Mouse (Mus musculus): ENCODE data around the gene 1810010D01Rik. TPM values are rescaled to one million over a fixed set of nuclear protein-coding genes. Genes with fewer than 3 reads are reported as not detected.
A peak's percentile ranks its signal among the peaks of the same experiment; 100 is the strongest.

1810010D01Rik gene
- total and polyA plus RNA-seq, 2 experiments from 2014 or later: 0.25 to 1.00 TPM

- H3K9me3 ChIP-seq (ENCODE audit: low read length): no peaks in the 10 kb centered on the region
- no peak overlapping the region for H3K4me2 ChIP-seq (ENCODE audit: low read depth)
- no peak for DNase-seq
- no peak for ATAC-seq
- H3K36me3 ChIP-seq (ENCODE audit: insufficient read depth): no peaks in the 10 kb centered on the region
- TF ChIP-seq CTCF (IDR thresholded peaks at IDR 0.05; ENCODE audit: low read depth): no peak
- WGBS: 83% methylated on average over 4 of the region's 4 CpGs
- no peak overlapping the region for H3K9ac ChIP-seq
- no peaks in the 10 kb centered on the region for H3K27me3 ChIP-seq (ENCODE audit: insufficient read depth, low read length)
- H3K4me3 ChIP-seq (ENCODE audit: low read depth, low read length): no peak overlapping the region
- no peaks in the 10 kb centered on the region; the same call in 1 of the 2 replicates for H3K4me1 ChIP-seq (ENCODE audit: insufficient read depth)
- no peak overlapping the region for H3K27ac ChIP-seq (ENCODE audit: low read depth, low read length)
These were observed 7.6 kb upstream of the 1810010D01Rik start for GRCm38 (mm10) chr7:145215476-145215875.

DNA sequence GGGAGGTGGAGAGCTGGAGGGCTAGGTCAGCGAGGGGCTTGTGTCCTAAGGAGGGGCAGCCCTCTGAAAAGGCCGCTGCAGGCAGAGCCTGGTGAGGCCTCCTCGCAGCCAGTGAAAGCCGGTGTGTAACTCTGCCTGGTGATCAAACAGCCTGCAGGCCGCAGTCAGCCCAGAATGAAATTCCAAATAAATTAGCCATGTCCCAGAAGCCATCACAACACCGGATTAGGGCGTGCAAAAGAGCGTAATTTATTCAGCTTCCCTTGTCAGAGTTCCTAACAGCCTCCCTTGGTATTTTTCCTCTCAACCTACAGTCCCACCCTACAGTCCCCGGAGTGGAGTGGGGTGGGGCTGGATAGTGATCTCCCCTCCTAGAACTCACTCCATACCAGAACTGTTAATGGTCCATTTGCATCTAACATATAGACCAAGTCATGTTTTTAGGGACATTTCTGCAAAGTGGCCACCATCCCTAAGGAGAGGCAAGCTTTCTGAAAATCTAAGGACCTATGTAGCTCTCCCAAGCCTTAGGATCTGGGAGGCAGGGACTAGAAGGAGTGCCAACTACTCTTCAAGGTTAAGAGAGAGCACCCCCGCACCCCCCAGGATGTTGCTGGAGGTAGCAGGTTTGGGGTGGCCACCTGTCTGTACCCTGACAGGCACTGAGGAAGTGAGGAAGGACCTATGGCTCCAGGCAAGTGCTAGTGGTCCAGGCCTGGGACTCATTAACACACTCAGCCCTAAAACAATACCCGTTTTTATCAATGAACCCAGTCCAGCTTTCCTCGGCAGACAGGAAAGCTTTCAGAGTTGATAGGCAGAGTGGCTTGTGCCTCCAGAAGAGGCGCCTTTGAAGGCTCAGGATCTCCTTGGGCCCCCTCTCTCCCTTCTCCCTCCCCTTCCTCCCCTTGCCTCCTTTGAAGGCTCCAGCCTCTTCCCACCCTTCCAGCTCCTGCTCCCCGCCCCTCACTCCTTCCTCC lies 4.1 kb upstream of the 1810010D01Rik start:
- peak; percentile 27 for DNase-seq
- Histone ChIP-seq H3K4me3 (ENCODE audit: low read depth, low read length) (no peak overlapping the region), H3K9me3 (ENCODE audit: low read length) (no peaks in the 10 kb centered on the region), H3K9ac (peak overlapping the region; percentile 39; the same call in 1 of the 2 replicates), H3K27ac (ENCODE audit: low read depth, low read length) (0 out of 2 replicates have a peak overlapping the region, but pooled peaks have one; percentile 40), H3K4me1 (ENCODE audit: insufficient read depth) (no peaks in the 10 kb centered on the region; the same call in 1 of the 2 replicates), H3K4me2 (ENCODE audit: low read depth) (no peak overlapping the region), H3K27me3 (ENCODE audit: insufficient read depth, low read length) (no peaks in the 10 kb centered on the region), H3K36me3 (ENCODE audit: insufficient read depth) (no peaks in the 10 kb centered on the region)
- ATAC-seq: peak; percentile 69
- no peak for TF ChIP-seq CTCF (IDR thresholded peaks at IDR 0.05; ENCODE audit: low read depth)
- 12% methylated on average over 14 of the region's 14 CpGs for WGBS

DNA sequence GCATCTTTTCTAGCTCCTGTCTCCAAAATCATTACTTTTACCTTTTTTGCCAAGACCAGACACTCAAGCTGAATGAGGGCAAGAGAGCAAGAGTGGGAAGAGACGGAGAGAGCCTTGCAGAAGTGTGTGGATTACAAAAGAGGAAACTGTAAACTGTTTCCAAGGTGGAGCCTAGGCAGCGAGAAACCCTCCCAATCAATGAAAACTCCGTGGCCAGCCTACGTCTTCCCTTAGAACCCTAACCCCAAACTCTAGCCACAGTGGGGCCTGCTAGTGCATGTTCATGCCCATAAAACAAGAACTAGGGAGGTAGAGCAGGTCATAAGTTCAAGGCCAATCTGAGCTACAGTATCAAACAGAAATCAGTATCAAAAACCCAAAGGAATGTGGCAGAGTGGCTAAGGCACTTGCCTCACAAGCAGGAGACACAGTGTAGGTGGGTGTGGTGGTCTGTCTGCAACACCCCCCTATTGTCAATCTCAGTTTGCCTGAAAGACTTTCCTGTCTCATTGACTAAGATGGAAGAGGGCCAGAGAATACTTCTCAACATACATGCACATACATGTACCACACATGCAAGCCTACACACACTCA lies 2.7 kb upstream of the 1810010D01Rik start:
- ATAC-seq (no peak), DNase-seq (no peak)
- H3K9me3 ChIP-seq (ENCODE audit: low read length): no peaks in the 10 kb centered on the region
- no peaks in the 10 kb centered on the region for H3K27me3 ChIP-seq (ENCODE audit: insufficient read depth, low read length)
- no peak overlapping the region for H3K4me2 ChIP-seq (ENCODE audit: low read depth)
- no peak overlapping the region for H3K9ac ChIP-seq
- TF ChIP-seq CTCF (IDR thresholded peaks at IDR 0.05; ENCODE audit: low read depth): no peak
- no peaks in the 10 kb centered on the region for H3K36me3 ChIP-seq (ENCODE audit: insufficient read depth)
- WGBS: 78% methylated on average over 4 of the region's 4 CpGs
- no peaks in the 10 kb centered on the region; the same call in 1 of the 2 replicates for H3K4me1 ChIP-seq (ENCODE audit: insufficient read depth)
- H3K27ac ChIP-seq (ENCODE audit: low read depth, low read length): no peak overlapping the region
- H3K4me3 ChIP-seq (ENCODE audit: low read depth, low read length): no peak overlapping the region

GRCm38 (mm10) chr7:145206801-145207200 lies 1.1 kb downstream of the 1810010D01Rik start:
- DNase-seq (peak; percentile 19), ATAC-seq (no peak)
- Histone ChIP-seq H3K4me3 (ENCODE audit: low read depth, low read length) (no peak overlapping the region), H3K4me1 (ENCODE audit: insufficient read depth) (no peaks in the 10 kb centered on the region; the same call in 1 of the 2 replicates), H3K4me2 (ENCODE audit: low read depth) (0 out of 2 replicates have a peak overlapping the region, but pooled peaks have one; percentile 34), H3K9ac (peak overlapping the region; percentile 53), H3K27me3 (ENCODE audit: insufficient read depth, low read length) (no peaks in the 10 kb centered on the region), H3K9me3 (ENCODE audit: low read length) (no peaks in the 10 kb centered on the region), H3K27ac (ENCODE audit: low read depth, low read length) (peak overlapping the region; percentile 78), H3K36me3 (ENCODE audit: insufficient read depth) (no peaks in the 10 kb centered on the region)
- no peak for TF ChIP-seq CTCF (IDR thresholded peaks at IDR 0.05; ENCODE audit: low read depth)
- WGBS: 31% methylated on average over 6 of the region's 6 CpGs

DNA sequence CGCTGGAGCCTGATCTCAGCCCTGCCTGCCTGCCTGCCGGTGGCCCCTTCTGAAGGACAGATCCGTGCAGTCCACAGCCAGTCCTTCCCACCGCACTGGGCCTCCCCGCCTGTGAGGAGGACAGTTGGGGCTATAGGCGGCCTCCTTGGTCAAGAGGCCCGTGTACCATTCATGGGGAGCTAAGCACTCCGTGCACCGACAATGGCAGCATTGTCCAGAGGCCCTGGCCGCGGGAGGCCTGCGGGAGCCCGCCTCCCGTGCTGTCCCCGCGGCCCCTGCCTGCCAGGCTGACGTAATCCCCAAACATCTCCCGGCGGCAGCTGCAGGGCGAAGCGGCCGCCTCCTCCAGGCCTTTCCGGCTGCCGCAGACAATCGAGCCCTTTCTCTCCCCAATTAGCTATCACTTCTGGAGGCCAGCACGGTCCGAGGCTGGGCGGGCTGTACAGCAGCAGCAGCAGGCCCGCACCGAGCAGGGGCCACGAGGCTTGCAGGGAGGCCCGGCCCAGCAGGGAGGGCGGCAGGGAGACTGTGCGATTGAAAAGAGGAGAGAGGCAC lies 1.8 kb downstream of the 1810010D01Rik start:
- Histone ChIP-seq H3K4me1 (ENCODE audit: insufficient read depth) (no peaks in the 10 kb centered on the region), H3K4me2 (ENCODE audit: low read depth) (peak overlapping the region; percentile 34), H3K9ac (peak overlapping the region; percentile 53), H3K27ac (ENCODE audit: low read depth, low read length) (peak overlapping the region; percentile 78), H3K9me3 (ENCODE audit: low read length) (no peaks in the 10 kb centered on the region), H3K4me3 (ENCODE audit: low read depth, low read length) (peak overlapping the region; percentile 9; the same call in 1 of the 2 replicates), H3K36me3 (ENCODE audit: insufficient read depth) (no peaks in the 10 kb centered on the region), H3K27me3 (ENCODE audit: insufficient read depth, low read length) (no peaks in the 10 kb centered on the region)
- no peak for TF ChIP-seq CTCF (IDR thresholded peaks at IDR 0.05; ENCODE audit: low read depth)
- DNase-seq: peak; percentile 83
- 2% methylated on average over 34 of the region's 34 CpGs for WGBS
- ATAC-seq: peak; percentile 95

GRCm38 (mm10) chr7:145205363-145205902 lies 2.5 kb downstream of the 1810010D01Rik start:
- DNase-seq (no peak), ATAC-seq (no peak)
- TF ChIP-seq CTCF (IDR thresholded peaks at IDR 0.05; ENCODE audit: low read depth): no peak
- Histone ChIP-seq H3K4me1 (ENCODE audit: insufficient read depth) (no peaks in the 10 kb centered on the region), H3K27me3 (ENCODE audit: insufficient read depth, low read length) (no peaks in the 10 kb centered on the region), H3K4me3 (ENCODE audit: low read depth, low read length) (no peak overlapping the region), H3K36me3 (ENCODE audit: insufficient read depth) (no peaks in the 10 kb centered on the region), H3K9me3 (ENCODE audit: low read length) (no peaks in the 10 kb centered on the region), H3K4me2 (ENCODE audit: low read depth) (no peak overlapping the region; the same call in 1 of the 2 replicates), H3K27ac (ENCODE audit: low read depth, low read length) (peak overlapping the region; percentile 78), H3K9ac (no peak overlapping the region)
- 64% methylated on average over 4 of the region's 4 CpGs for WGBS
